Mouse (Mus musculus) brain, embryonic 14.5 days (tissue): ENCODE measurements at regions not wholly inside any gene's neighbourhood (a gene's known extent, or its start where the extent isn't known, plus 50 kb on each side); places are given as distances from the start of the nearest gene placed in this dataset.

Experiments used
- CTCF ChIP-seq: fragments of 200-500 bp; IDR thresholded peaks from 2 replicates; pipeline ENCODE4 v1.5.1; 2012; ENCODE audit warnings: inconsistent platforms, mild to moderate bottlenecking, moderate library complexity, borderline replicate concordance; ENCODE audit not compliant: insufficient read depth, insufficient read length; ENCODE audit errors: extremely low read depth
- POLR2A ChIP-seq: fragments of 200-500 bp; IDR thresholded peaks from 2 replicates; pipeline ENCODE4 v1.6.1; 2012; ENCODE audit warnings: mild to moderate bottlenecking, inconsistent platforms, borderline replicate concordance; ENCODE audit not compliant: poor library complexity, insufficient read depth, insufficient read length, severe bottlenecking; ENCODE audit errors: extremely low read depth

GRCm38 (mm10) chr7:65786916-65787315 is 74.6 kb upstream of the Pcsk6 start:
- TF ChIP-seq CTCF (no peak), POLR2A (no peak)
